Mouse (Mus musculus) midbrain, embryonic 16.5 days (tissue): ENCODE results near the gene Pde9a. TPM values are rescaled to one million over a fixed set of nuclear protein-coding genes. Genes with fewer than 3 reads are reported as not detected.

Experiments used
- ATAC-seq: fragments of 200-750 bp; cut with Nextera tagmentation; 2 replicates; pipeline ENCODE4 v1.8.0; 2017; ENCODE audit warnings: moderate TSS enrichment
- H3K27ac ChIP-seq: fragments of 300-500 bp; sonication (generic); 2 replicates; pipeline ENCODE4 v1.5.1; 2014; ENCODE audit warnings: mild to moderate bottlenecking, low read length, mixed read lengths
- H3K27me3 ChIP-seq: fragments of 300-500 bp; sonication (generic); 2 replicates; pipeline ENCODE4 v1.6.1; 2014; ENCODE audit warnings: low read depth, low read length, mixed read lengths; ENCODE audit not compliant: control insufficient read depth, insufficient read depth
- H3K36me3 ChIP-seq: fragments of 300-500 bp; sonication (generic); 2 replicates; pipeline ENCODE4 v1.6.1; 2014; ENCODE audit warnings: mild to moderate bottlenecking, low read length, moderate library complexity, mixed read lengths; ENCODE audit not compliant: control insufficient read depth, insufficient read depth
- H3K4me1 ChIP-seq: fragments of 300-500 bp; sonication (generic); 2 replicates; pipeline ENCODE4 v1.6.1; 2014; ENCODE audit warnings: mild to moderate bottlenecking, low read length, mixed read lengths; ENCODE audit not compliant: control insufficient read depth, insufficient read depth
- H3K4me2 ChIP-seq: fragments of 300-500 bp; sonication (generic); 2 replicates; pipeline ENCODE4 v1.6.1; 2014; ENCODE audit warnings: mild to moderate bottlenecking, low read length, mixed read lengths
- H3K4me3 ChIP-seq: fragments of 300-500 bp; sonication (generic); 2 replicates; pipeline ENCODE4 v1.5.1; 2014; ENCODE audit warnings: low read depth, mild to moderate bottlenecking, low read length, moderate library complexity, mixed read lengths
- H3K9ac ChIP-seq: fragments of 300-500 bp; sonication (generic); 2 replicates; pipeline ENCODE4 v1.6.1; 2014; ENCODE audit warnings: low read depth, low read length, mixed read lengths
- H3K9me3 ChIP-seq: fragments of 300-500 bp; sonication (generic); replicated peaks from 2 replicates; pipeline ENCODE4 v1.6.1; 2014; ENCODE audit warnings: mild to moderate bottlenecking, low read length, mixed read lengths; ENCODE audit not compliant: control insufficient read depth, poor library complexity, severe bottlenecking
- WGBS: fragments of 180-500 bp; shearing (Covaris S2); extraction: QIAGEN DNeasy Blood & Tissue Kit; methylation state at CpG from one replicate; pipeline ENCODE4 v1.1.7; 2014; 5-methylcytosine and 5-hydroxymethylcytosine counted together
- polyA plus RNA-seq: library from polyadenylated mRNA; unstranded; fragments of >200 nt; fragmentation: Nextera tagmentation; extraction: Ambion mirVana; gene quantifications from 2 replicates; pipeline ENCODE4 v1.2.1, GENCODE M21; 2015

Gene Pde9a
- polyA plus RNA-seq, 1 experiment from 2014 or later, result 33.1 TPM

- 71% methylated on average over 7 of the region's 7 CpGs for WGBS
- no peak for ATAC-seq
- no peaks in the 10 kb centered on the region for H3K4me1 ChIP-seq
- H3K4me2 ChIP-seq, result no peak overlapping the region
- H3K27me3 ChIP-seq, result no peaks in the 10 kb centered on the region
- H3K4me3 ChIP-seq, result no peak overlapping the region
- H3K9ac ChIP-seq, result no peak overlapping the region
- no peaks in the 10 kb centered on the region; the same call in 1 of the 2 replicates for H3K9me3 ChIP-seq
- peaks cover under 1% of the 10 kb centered on the region for H3K36me3 ChIP-seq
- no peak overlapping the region for H3K27ac ChIP-seq
These were observed 59.2 kb downstream of the Pde9a start for GRCm38 (mm10) chr17:31445061-31445731.

GRCm38 (mm10) chr17:31447766-31448165 is 61.8 kb downstream of the Pde9a start:
- H3K27ac ChIP-seq, result no peak overlapping the region
- H3K9me3 ChIP-seq, result no peaks in the 10 kb centered on the region
- 82% methylated on average over 5 of the region's 5 CpGs for WGBS
- no peaks in the 10 kb centered on the region for H3K27me3 ChIP-seq
- H3K4me1 ChIP-seq, result peaks cover 4% of the 10 kb centered on the region; the same call in 1 of the 2 replicates
- no peak overlapping the region for H3K9ac ChIP-seq
- H3K4me2 ChIP-seq, result no peak overlapping the region
- no peak for ATAC-seq
- no peak overlapping the region for H3K4me3 ChIP-seq
- peaks cover 2% of the 10 kb centered on the region for H3K36me3 ChIP-seq

GRCm38 (mm10) chr17:31448519-31448918 is 62.5 kb downstream of the Pde9a start:
- no peak overlapping the region for H3K9ac ChIP-seq
- peaks cover 4% of the 10 kb centered on the region; the same call in 1 of the 2 replicates for H3K4me1 ChIP-seq
- H3K4me2 ChIP-seq, result no peak overlapping the region
- no peak overlapping the region for H3K27ac ChIP-seq
- H3K27me3 ChIP-seq, result no peaks in the 10 kb centered on the region
- ATAC-seq, result no peak
- H3K4me3 ChIP-seq, result no peak overlapping the region
- H3K9me3 ChIP-seq, result no peaks in the 10 kb centered on the region
- H3K36me3 ChIP-seq, result peaks cover 2% of the 10 kb centered on the region
- WGBS, result 82% methylated on average over 1 of the region's 1 CpGs

GRCm38 (mm10) chr17:31450206-31450605 is 64.2 kb downstream of the Pde9a start:
- H3K27ac ChIP-seq, result peak overlapping the region; percentile 58
- ATAC-seq, result no peak

GRCm38 (mm10) chr17:31451179-31451708 is 65.2 kb downstream of the Pde9a start:
- H3K4me2 ChIP-seq, result no peak overlapping the region
- peaks cover 4% of the 10 kb centered on the region; the same call in 1 of the 2 replicates for H3K4me1 ChIP-seq
- H3K36me3 ChIP-seq, result peaks cover 2% of the 10 kb centered on the region
- WGBS, result 37% methylated on average over 8 of the region's 8 CpGs
- no peak overlapping the region for H3K4me3 ChIP-seq
- no peaks in the 10 kb centered on the region for H3K27me3 ChIP-seq
- H3K27ac ChIP-seq, result peak overlapping the region; percentile 58
- H3K9me3 ChIP-seq, result no peaks in the 10 kb centered on the region
- peak; percentile 73; the same call in 1 of the 2 replicates for ATAC-seq
- H3K9ac ChIP-seq, result no peak overlapping the region

More at GRCm38 (mm10) chr17:31450206-31450605, 64.2 kb downstream of the Pde9a start:
- WGBS, result 71% methylated on average over 3 of the region's 3 CpGs
- H3K4me1 ChIP-seq, result peaks cover 4% of the 10 kb centered on the region; the same call in 1 of the 2 replicates
- H3K9ac ChIP-seq, result 0 out of 2 replicates have a peak overlapping the region, but pooled peaks have one; percentile 10
- H3K4me3 ChIP-seq, result no peak overlapping the region
- peaks cover 2% of the 10 kb centered on the region for H3K36me3 ChIP-seq
- H3K9me3 ChIP-seq, result no peaks in the 10 kb centered on the region
- no peaks in the 10 kb centered on the region for H3K27me3 ChIP-seq
- no peak overlapping the region for H3K4me2 ChIP-seq

- peaks cover 4% of the 10 kb centered on the region; the same call in 1 of the 2 replicates for H3K4me1 ChIP-seq
- H3K36me3 ChIP-seq, result peaks cover 10% of the 10 kb centered on the region; the same call in 1 of the 2 replicates
- no peak overlapping the region for H3K4me2 ChIP-seq
- H3K27ac ChIP-seq, result no peak overlapping the region
- 75% methylated on average over 2 of the region's 2 CpGs for WGBS
- no peak overlapping the region for H3K4me3 ChIP-seq
- H3K9me3 ChIP-seq, result no peaks in the 10 kb centered on the region
- H3K9ac ChIP-seq, result no peak overlapping the region
- H3K27me3 ChIP-seq, result no peaks in the 10 kb centered on the region
- ATAC-seq, result no peak
These were observed 66.8 kb downstream of the Pde9a start for GRCm38 (mm10) chr17:31452816-31453215.

- H3K9ac ChIP-seq, result no peak overlapping the region
- H3K4me2 ChIP-seq, result no peak overlapping the region
- H3K27me3 ChIP-seq, result no peaks in the 10 kb centered on the region
- H3K27ac ChIP-seq, result no peak overlapping the region
- no peak for ATAC-seq
- H3K4me3 ChIP-seq, result no peak overlapping the region
- H3K36me3 ChIP-seq, result peaks cover 14% of the 10 kb centered on the region; the same call in 1 of the 2 replicates
- 91% methylated on average over 3 of the region's 3 CpGs for WGBS
- no peaks in the 10 kb centered on the region for H3K9me3 ChIP-seq
- H3K4me1 ChIP-seq, result peaks cover 4% of the 10 kb centered on the region; the same call in 1 of the 2 replicates
These were observed 67.5 kb downstream of the Pde9a start for GRCm38 (mm10) chr17:31453476-31453875.

- Histone ChIP-seq H3K4me3 (no peak overlapping the region), H3K27me3 (no peaks in the 10 kb centered on the region), H3K27ac (no peak overlapping the region), H3K9ac (no peak overlapping the region), H3K4me2 (no peak overlapping the region), H3K36me3 (peaks cover 16% of the 10 kb centered on the region; the same call in 1 of the 2 replicates), H3K9me3 (no peaks in the 10 kb centered on the region), H3K4me1 (peaks cover 4% of the 10 kb centered on the region; the same call in 1 of the 2 replicates)
- ATAC-seq, result no peak
- WGBS, result 91% methylated on average over 9 of the region's 9 CpGs
These were observed 68.0 kb downstream of the Pde9a start for GRCm38 (mm10) chr17:31454056-31454455.
